Mouse (Mus musculus) brain, adult 2 months (tissue): Measurements from ENCODE around the gene Atp1b3.
"Not testable (repeated sequence)": the region's sequence is repeated elsewhere in the genome, so short reads cannot be mapped to it uniquely, and the experiment has no call there.

ENCODE experiments used
- DNase-seq: peaks from one replicate; pipeline ENCODE4 v3.0.0; 2011; ENCODE audit warnings: low read depth, low spot score

Atp1b3 gene

GRCm38 (mm10) chr9:96363581-96364140 is 581 bp downstream of the Atp1b3 start:
- DNase-seq: peak; percentile 86

GRCm38 (mm10) chr9:96360056-96360455 is 4.2 kb downstream of the Atp1b3 start:
- no peak for DNase-seq

- DNase-seq: peak; percentile 61
Observed at GRCm38 (mm10) chr9:96353799-96354198, 10.4 kb downstream of the Atp1b3 start.

GRCm38 (mm10) chr9:96353121-96353769 is 11.0 kb downstream of the Atp1b3 start:
- DNase-seq: peak; percentile 32

GRCm38 (mm10) chr9:96351771-96352170 is 12.5 kb downstream of the Atp1b3 start:
- not testable (repeated sequence) for DNase-seq

- no peak for DNase-seq
Observed at GRCm38 (mm10) chr9:96350476-96350875, 13.8 kb downstream of the Atp1b3 start.

GRCm38 (mm10) chr9:96350010-96350409 is 14.2 kb downstream of the Atp1b3 start:
- DNase-seq: peak; percentile 84

GRCm38 (mm10) chr9:96348885-96349284 is 15.4 kb downstream of the Atp1b3 start:
- DNase-seq: no peak

GRCm38 (mm10) chr9:96345750-96346149 is 18.5 kb downstream of the Atp1b3 start:
- no peak for DNase-seq

- DNase-seq: no peak
Observed at GRCm38 (mm10) chr9:96331146-96331545, 33.1 kb downstream of the Atp1b3 start.

GRCm38 (mm10) chr9:96328226-96328625 is 36.0 kb downstream of the Atp1b3 start:
- DNase-seq: peak; percentile 61

GRCm38 (mm10) chr9:96326496-96326923 is 37.7 kb downstream of the Atp1b3 start:
- DNase-seq: peak; percentile 92

GRCm38 (mm10) chr9:96324502-96324901 is 39.7 kb downstream of the Atp1b3 start:
- peak; percentile 24 for DNase-seq

GRCm38 (mm10) chr9:96322411-96323152 is 41.7 kb downstream of the Atp1b3 start:
- peak; percentile 60 for DNase-seq

- DNase-seq: peak; percentile 53
Observed at GRCm38 (mm10) chr9:96320551-96320980, 43.7 kb downstream of the Atp1b3 start.

GRCm38 (mm10) chr9:96319333-96319732 is 44.9 kb downstream of the Atp1b3 start:
- DNase-seq: no peak

GRCm38 (mm10) chr9:96312074-96312473 is 52.2 kb downstream of the Atp1b3 start:
- no peak for DNase-seq

- DNase-seq: no peak
Observed at GRCm38 (mm10) chr9:96308816-96309215, 55.4 kb downstream of the Atp1b3 start.

GRCm38 (mm10) chr9:96299324-96300008 is 64.8 kb downstream of the Atp1b3 start:
- DNase-seq: peak; percentile 65

GRCm38 (mm10) chr9:96292144-96292543 is 72.1 kb downstream of the Atp1b3 start:
- DNase-seq: no peak

GRCm38 (mm10) chr9:96284916-96285315 is 79.3 kb downstream of the Atp1b3 start:
- peak; percentile 53 for DNase-seq
